Mouse (Mus musculus) layer of hippocampus, postnatal 36 days (tissue): Measurements from ENCODE around the gene Aco2. TPM values are rescaled to one million over a fixed set of nuclear protein-coding genes. Genes with fewer than 3 reads are reported as not detected.
A peak's percentile ranks its signal among the peaks of the same experiment; 100 is the strongest.

Source experiments
- DNase-seq, 2 experiments: peaks; one replicate each; pipeline ENCODE4 v3.0.0; 2022
- total RNA-seq, 2 experiments: library from RNA; stranded (reverse); gene quantifications; 2 replicates each; pipeline ENCODE4 v1.2.3; 2021

Aco2 gene
- 100 to 1,000 TPM; 449 to 462 TPM for total RNA-seq

DNA sequence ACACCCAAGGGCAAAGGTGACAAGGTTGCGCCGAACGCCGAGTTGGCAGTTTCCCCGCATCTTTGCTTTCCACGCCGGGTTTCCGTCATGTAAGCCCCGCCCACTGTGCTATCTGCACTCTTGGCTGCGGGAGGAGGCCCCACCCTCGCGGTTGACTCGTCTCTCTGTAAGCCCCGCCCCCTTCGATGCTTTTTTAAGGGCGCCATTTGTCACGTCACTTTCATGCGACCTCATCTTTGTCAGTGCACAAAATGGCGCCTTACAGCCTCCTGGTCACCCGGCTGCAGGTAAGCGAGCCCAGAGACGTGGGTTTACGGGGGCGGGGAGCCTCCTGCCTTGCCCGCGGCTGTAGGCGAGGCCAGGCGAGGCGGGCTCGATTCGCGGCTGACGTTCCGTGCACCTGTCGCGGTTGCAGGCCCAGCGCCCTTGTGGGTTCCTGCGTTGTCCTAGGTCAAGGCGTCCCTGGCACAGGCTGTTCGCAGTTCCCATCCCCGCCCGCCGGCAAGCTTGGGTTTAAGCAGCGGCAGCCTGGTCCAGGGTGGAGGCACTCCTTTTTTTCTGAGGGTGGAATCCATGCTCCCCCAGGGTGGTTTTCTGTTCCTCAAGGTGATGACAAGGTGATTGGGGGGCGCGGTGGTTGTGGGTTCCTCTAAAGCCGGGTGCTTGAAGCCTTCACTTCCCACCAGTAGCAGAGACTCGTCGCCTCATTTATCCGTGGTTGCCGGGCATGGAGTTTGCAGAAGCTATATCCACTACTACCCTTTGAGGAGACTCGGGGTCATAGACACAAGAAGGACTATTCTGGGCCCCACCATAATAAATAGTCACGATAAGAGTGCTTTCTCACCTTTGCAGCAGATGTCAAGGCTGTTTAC is at the start of gene Aco2:
Aco2 (plus strand) TSS at position 48 of the 875 bp plus-strand sequence.
- DNase-seq, result peak; percentile 98

DNA sequence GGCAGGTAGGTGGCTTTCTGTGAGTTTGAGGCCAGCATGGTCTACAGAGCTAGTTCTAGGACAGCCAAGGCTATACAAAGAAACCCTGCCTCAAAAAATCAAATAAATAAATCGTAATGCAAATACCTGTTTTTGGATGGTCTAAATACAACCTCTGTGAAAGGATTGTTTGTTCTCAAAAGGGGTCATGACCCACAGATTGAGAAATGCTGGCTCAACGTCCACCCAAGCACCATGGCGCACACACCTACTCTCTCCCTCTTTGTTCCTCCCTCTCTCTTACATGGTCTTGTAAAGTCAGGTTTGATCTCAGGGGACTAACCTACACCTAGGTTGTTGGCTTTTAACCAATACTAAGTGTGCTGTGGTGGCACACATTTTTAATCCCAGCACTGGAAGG is 49.5 kb upstream of the Aco2 start:
- no peak for DNase-seq

DNA sequence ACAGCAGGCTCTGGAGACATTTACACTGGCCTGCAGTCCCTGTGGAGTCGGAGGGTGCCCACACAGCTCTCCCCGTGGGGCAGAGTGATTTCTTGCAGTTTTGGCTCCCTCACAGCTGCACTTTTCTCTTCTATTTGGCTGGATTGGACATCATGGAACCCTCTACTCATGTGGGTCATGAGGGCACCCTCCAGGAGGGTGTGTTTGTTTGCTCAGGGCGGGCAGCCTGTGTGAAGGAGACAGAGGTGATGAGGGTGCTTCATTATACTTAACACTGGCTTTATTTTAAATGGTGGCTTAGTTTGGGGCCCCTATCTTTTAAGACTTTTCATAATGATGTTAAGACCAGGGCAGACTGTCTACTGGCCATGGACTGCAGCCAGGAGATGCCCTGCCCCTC is 47.3 kb upstream of the Aco2 start:
- DNase-seq, result no peak

DNA sequence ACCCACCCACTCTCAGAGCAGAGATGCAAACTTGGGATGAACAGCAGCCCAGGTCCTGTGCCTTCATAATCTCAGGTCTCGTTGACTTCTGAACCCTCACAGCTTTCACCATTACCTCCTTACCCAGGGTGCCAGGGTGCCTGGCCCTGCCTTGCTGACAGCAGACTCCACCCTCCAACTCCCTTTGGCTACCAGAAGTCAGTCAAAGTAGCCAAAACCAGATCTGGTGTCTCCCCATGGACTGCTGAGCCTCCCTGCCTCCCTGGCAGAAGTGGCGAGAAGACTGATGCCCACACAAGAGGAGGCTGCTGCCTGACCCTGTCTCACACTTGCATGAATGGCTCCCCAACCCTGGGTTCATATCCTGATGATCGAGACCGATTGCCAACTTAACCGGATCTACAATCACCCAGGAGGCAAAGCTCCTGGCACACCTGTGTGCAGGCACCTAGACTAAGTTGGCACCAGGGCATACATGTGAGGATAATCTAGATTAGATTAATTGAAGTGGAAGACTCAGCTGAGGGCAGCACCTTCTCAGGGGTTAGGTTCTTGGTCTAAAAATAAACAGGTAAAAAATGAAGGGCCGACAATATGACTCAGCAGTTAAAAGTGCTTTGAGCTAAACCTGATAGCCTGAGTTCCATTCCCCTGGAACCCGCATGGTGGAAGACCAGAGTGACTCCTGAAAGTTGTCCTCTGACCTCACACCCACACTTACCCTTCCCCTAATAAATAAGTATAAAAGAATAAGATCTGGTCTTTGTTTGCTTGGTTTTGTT is 43.5 kb upstream of the Aco2 start:
- no peak for DNase-seq

DNA sequence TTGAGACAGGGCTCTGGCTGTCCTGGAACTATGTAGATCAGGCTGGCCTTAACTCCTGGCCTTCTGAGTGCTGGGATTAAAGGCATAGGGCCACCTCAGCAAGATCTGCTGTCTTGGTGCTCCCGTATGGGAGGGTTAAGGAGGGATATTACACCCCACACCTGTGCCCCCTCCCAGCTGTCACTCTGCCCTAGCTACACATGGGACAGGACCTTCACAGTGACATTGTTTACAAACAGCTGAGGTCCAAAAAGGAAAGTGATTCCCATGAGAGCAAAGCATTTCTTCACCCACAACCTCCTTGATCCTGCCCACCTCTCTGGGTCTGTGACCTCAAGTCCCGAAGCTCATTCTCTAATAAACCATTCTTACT is 42.9 kb upstream of the Aco2 start:
- no peak for DNase-seq

DNA sequence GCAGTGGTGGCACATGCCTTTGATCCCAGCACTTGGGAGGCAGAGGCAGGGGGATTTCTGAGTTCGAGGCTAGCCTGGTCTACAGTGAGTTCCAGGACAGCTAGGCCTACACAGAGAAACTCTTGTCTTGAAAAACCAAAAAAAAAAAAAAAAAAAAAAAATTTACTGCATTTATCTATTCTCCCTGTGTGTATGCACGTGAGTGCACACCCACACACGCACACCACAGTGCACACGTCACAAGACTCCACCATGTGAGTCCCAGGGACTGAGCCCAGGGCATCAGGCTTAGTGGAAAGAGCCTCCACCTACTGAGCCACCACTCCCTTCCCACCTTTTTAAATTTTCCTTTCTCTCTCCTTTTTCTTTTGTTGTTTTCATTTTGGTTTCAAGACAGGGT is 41.6 kb upstream of the Aco2 start:
- no peak for DNase-seq

DNA sequence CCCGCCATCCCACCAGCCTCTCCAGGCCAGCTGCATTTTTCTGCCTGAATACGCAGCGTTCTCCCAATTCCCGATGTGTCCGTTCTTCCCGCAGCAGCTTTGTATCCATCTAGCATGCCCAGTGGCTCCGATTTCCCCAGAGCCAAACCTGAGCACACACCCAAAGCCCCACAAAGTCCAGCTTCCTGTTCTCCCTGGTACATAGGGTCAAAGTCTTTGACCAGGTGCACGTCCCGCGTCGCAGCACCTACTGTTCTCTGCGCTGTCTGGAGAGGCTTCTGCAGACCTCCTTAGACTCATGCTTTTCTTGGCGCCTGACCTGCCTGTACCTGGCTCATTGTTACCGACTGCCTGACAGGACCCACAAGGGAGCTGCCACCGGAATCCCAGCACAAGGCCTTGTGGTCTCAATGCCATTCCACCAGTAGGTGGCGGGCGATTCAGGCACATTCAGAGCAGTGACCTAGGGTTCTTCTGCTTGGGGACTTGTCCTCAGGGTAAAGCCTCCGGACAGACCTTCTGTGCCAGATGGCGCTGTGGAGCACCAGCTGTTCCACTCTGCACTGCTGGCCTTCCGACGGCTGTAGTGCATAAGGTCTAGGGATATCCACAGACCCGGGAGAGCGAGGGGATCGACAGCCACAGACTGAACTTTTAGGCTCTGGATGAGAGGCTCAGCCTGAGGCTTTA is 40.8 kb upstream of the Aco2 start:
- peak; percentile 78 to 83 for DNase-seq

DNA sequence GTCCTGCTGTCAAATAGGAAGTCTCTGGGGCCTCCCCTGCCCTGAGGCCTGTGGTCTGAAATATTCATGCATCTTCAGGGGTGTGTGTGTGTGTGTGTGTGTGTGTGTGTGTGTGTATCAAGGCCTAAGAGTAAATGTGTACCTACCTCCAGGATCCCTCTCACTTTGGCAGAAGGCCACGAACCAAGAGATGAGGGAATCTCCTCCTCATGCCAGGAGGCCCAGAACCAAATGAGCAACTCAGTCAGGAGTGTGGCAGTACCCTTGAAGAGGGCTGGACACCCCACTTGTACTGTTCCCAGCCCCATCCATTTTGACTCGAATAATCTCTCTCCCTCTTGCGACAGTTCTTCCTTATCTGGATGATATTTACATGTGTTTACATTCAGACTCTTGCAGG is 39.9 kb upstream of the Aco2 start:
- no peak for DNase-seq

DNA sequence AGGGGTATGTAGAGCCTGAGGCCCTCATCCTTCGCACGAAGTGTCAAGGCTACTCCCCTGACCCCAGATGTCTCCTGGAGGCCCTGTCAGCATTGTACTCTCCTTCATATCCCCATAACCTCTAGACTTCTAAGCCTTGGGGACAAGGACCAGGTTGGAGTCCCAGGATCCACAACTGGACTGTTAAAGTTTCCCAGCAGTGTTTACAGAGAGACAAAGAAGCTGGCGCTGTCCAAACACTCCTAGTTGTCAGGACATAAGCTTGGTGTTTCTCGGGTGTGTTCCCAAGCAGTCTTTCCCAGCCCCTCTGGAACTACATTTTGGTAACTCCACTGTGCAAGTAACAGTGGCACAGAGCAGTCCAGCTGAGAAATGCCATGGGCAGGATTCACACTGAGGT is 38.6 kb upstream of the Aco2 start:
- DNase-seq, result no peak

DNA sequence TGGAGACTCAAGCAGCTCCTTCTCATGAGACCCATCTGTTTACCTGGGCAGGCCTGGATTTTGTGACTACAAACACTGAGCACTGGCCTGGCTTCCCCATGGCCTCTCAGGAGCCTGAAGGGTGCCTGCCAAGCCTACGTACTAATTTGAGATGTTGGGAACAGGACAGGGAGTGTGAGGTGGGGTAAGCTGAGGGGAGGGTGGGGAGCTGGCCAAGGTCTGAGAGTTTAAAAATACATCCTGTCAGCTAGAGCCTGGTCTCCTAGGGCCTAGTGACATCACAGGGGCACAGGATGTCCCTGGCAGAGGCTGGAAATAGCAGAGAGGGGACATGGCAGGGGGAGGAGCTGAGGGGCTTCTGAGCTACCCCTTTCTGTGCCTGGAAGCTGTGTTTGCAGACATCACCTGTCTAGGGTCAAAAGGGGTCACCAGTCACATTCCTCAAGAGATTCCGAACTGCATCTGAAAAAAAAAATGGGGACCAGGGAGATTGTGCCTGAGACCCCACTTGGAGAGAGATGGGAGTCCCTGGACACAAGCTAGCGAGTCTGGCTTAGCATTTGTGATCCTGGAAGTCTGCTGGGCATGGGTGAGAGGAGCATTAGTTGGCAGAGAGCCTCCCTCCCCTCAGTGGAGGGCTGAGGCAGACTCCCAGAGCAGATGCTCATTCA is 37.8 kb upstream of the Aco2 start:
- DNase-seq, result no peak

DNA sequence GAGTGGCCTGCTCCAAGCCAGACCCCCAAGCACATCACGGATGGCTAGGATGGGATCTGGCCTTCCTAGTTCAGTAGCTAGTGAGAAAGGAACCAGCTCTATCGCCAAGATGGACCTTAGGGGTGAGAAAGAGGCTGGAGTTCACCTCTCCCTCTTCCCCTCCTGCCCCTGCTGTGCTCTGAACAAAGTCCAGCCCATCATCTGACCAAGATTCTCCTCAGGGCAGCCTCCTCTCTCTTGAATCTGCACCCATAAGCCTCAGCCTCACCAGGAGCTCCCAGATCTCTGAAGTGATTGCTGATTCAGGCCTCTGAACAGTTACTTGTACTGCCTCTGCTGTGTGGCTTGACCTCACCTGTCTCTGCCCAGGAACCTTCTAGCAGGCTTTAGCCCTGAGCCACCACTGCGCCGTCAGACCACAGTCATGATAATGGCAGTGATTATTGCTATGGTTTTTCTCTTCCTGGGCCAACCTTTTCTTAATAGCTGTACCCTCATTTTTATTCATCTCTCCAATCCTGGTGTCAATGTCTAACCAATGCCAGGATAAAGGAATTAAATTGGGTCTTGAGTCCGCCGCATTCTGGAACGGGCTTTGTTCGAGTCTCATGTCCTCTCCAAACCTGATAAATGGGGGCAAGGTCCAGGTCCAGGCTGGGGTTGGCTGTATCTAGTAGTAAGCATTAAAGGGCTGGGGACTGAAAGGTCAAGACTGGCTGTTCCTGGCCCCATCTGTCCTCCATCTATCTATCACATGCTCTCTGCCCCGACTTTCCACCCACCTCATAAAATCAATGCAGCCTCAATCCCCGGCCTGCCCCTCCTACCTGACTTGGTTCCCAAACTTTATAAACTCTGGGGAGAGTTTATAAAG is 36.9 kb upstream of the Aco2 start:
- DNase-seq, result no peak

DNA sequence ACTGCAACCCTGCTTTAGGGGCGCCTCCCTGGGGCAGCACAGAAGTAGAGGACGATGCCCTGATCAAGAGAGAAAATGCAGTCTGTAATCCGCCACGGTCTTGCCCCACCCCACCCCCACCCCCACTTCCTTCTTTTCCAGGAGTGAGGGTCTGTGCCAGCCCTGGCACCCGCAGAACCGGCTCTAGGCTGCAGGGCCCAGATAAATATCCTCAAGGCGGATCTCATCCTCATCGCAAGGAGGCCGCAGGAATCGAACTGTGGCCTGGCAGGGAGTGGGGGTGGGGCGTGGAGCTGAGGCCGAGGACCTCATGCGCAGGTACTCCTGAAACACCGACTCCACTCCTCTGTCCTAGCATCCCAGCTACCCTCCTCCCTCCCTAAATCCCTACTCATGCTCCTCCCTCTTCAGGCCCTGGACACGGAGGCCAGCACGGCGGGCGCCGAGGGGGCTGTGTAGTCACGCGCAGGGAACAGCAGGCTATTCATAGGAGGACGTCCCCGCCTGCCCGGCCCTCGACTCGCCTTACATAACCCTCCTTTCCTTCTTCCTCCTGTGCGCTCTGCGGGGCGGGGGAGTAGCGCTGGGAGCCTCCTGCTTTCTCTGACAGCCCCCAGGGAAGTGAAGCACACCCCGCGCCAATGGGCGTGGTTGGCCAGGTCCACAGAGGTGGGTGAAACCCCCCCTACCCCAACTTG is 35.8 kb upstream of the Aco2 start:
- DNase-seq, result peak; percentile 85 to 86

DNA sequence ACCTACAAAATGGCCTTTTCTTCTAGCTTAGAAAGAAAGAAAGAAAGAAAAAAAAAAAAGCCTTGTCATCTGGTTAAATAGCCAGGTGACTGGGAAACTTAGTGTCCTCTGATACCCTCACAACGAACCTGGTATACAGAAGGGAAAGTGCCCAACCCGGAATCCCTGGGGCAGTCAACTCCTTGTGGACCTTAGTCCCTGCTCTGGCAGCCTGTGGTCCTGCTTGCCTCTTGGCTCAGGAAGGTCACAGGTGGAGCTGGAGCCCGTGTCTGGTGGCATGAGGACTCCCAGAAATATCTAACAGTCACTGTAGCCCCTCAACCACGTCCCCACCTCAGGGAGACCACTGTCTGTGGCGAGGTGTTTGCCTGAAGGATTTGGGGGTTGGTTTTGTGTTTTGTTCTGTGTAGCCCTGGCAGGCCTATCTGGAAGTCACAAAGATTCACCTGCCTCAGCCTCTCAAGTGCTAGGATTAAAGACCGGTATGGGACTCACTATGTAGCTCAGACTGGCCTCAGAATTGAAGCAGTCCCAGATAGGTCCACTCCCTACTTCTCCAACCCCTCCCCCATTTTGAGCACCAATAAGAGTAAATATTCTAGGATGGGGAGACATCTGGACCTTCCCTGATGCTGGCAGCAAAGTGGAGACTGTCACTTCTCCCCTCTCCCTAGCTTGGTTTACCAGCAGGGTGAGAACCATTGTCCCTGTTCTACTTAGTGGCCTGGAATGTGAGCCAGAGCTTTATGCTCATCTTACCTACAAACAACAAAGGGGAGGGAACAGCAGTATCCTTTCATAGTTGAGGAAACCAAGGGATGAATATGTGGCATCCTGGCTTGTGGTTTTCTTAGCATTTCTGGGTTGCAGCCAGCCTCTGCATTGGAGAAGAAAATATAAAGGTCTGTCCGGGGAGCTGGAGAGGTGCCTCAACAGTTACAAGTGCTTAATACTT is 34.9 kb upstream of the Aco2 start:
- no peak for DNase-seq

DNA sequence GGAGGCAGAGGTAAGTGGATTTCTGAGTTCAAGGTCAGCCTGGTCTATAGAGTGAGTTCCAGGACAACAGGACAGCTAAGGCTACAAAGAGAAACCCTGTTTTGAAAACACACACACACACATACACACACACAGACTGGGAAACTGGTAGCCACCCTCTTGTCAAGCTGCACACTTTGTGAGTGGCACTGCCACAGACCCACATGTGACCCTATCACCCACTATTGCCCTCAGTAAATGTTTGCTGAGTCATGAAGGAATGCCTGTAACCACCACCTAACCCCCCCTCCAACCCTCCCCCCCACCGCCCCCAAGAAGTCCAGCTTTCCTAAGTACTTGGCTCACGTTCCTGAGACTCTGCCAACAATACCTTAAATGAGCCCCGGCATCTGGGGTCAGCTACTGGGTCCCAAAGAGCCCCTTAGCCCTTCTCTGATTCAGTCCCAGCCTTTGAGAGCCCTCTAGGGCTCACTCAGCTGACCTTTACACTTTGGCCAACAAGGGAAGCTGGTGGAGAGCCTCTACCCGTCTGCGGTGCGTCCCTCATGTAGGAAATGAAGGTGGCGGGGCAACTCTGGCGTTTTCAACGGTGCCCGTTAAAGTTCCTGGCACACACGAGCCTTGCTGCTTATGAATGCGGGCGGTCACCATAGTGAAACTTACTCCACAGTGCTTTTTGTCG is 33.4 kb upstream of the Aco2 start:
- no peak for DNase-seq

DNA sequence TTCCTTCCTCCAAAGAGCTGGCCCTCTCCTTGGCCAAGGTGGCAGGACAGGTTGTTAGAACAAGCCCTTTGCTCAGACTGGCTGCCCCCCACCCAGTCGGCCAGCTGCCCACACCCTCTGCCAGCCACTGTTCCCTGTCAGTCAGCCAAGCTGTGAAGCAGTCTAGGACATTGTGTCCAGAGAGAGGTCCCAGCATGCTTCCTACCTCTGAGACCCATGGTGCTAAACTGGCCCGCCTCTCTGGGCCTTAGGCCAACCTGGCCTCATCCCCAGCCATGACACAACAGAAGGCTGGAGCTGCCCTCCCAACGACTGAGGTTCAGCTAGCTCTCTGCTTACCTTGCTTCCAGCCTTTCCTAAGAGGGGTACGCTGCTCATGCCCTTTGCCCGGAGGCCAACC is 32.5 kb upstream of the Aco2 start:
- DNase-seq, result peak; percentile 81 to 83

DNA sequence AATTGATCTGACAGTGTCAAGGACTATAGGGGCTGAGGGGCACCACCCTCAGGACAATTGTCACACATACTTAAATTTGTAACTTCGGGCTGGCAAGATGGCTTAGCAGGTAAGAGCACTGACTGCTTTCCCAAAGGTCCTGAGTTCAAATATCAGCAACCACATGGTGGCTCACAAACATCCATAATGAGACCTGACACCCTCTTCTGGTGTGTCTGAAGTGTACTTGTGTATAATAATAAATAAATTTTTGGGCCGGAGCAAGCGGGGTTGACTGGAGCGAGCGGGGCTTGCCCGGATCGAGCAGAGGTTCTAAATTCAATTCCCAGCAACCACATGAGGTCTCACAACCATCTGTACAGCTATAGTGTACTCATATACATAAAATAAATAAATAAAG is 31.8 kb upstream of the Aco2 start:
- no peak for DNase-seq

DNA sequence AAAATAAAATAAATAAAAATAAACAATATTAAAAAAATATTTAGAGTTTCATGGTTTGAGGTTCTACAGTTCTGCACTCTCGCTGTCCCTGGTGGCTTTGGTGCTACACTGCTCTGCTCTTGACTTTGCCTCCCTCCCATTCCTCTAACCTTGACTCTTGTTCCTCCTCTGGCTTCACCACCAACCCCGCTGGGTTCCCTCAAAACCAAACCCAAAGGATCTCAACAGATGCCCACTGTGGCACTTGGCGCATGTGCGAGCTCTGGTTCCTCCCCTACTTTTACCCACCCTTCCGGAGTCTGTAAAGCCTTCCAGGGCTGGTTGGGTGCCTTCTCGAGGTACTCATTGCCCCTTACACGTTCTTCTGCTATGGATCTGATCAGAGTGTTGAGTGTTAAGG is 29.8 kb upstream of the Aco2 start:
- DNase-seq, result no peak

DNA sequence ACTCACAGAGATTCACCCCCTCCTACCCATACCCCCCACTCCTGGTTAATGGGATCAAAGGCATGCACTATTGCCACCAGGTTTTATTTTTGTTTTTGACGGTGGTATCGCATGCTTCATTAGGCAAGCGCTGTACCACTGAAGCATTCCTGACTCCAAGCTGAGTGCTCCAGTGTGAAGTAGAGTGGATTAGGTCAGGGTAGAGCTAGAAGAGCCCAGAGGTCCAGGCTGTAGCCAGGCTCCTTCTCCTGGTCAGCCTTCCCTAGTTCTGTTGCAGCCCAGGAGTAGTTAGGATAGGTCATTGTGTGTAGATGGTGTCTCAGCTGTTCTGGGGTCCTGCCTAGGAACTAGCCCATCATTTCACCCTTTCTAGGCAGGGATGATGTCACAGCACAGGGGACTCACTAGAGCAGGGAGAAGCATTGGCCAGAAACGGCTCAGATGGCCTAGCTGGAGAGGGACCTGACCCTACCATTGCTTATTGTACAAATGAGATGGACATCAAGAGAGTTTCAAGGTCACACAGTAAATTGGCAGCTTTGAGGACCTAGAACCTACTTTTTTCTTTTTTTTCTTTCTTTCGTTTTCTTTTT is 27.0 kb upstream of the Aco2 start:
- no peak for DNase-seq

DNA sequence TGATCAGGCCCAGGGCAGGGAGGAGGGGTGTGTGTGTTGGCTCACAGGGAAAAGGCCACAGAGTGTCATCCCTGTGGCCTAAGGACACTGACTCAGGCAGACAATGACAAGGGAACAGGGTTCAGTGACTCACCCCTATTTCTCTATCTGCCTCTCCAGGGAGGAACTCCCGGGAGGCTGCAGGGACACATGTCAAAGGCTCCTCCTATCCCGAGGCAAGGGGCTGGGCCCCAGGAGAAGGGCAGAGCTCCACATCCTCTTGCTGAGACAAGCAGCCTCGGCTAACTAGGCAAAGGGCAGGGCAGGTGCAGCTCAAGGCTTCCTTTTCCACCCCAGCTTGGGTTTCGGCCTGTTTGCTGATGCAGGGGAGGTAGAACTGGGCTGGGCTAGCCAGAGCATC is 26.4 kb upstream of the Aco2 start:
- DNase-seq, result no peak
